Mouse (Mus musculus): ENCODE results near the gene Olfr1389. TPM values are rescaled to one million over a fixed set of nuclear protein-coding genes. Genes with fewer than 3 reads are reported as not detected.
"Not testable (repeated sequence)": the region's sequence is repeated elsewhere in the genome, so short reads cannot be mapped to it uniquely, and the experiment has no call there.

Olfr1389 gene
- not detected in 2 replicates for total RNA-seq (2015; ENCODE audit: low replicate concordance)
- not detected in 2 replicates for total RNA-seq (2017; ENCODE audit: low replicate concordance)

GRCm38 (mm10) chr11:49422767-49423166 lies at the start of gene Olfr1389:
Gene Olfr1389 (plus strand): TSS chr11:49423067.
- ATAC-seq (replicated peaks; ENCODE audit: low FRiP score, poor library complexity, severe bottlenecking), result no peak

GRCm38 (mm10) chr11:49383133-49383532 lies 39.7 kb upstream of the Olfr1389 start:
- no peak for ATAC-seq (replicated peaks; ENCODE audit: low FRiP score, poor library complexity, severe bottlenecking)

- not testable (repeated sequence) for ATAC-seq (replicated peaks; ENCODE audit: low FRiP score, poor library complexity, severe bottlenecking)
These were observed 36.7 kb upstream of the Olfr1389 start for GRCm38 (mm10) chr11:49386118-49386517.

GRCm38 (mm10) chr11:49392707-49393106 lies 30.2 kb upstream of the Olfr1389 start:
- not testable (repeated sequence) for ATAC-seq (replicated peaks; ENCODE audit: low FRiP score, poor library complexity, severe bottlenecking)

GRCm38 (mm10) chr11:49406784-49407183 lies 16.1 kb upstream of the Olfr1389 start:
- ATAC-seq (replicated peaks; ENCODE audit: low FRiP score, poor library complexity, severe bottlenecking), result no peak

- no peak for ATAC-seq (replicated peaks; ENCODE audit: low FRiP score, poor library complexity, severe bottlenecking)
These were observed 12.3 kb upstream of the Olfr1389 start for GRCm38 (mm10) chr11:49410540-49410939.

GRCm38 (mm10) chr11:49425257-49425927 lies 2.5 kb downstream of the Olfr1389 start:
- no peak for ATAC-seq (replicated peaks; ENCODE audit: low FRiP score, poor library complexity, severe bottlenecking)

GRCm38 (mm10) chr11:49429641-49430040 lies 6.8 kb downstream of the Olfr1389 start:
- ATAC-seq (replicated peaks; ENCODE audit: low FRiP score, poor library complexity, severe bottlenecking), result no peak

- ATAC-seq (replicated peaks; ENCODE audit: low FRiP score, poor library complexity, severe bottlenecking), result no peak
These were observed 13.5 kb downstream of the Olfr1389 start, which contains the start of gene Olfr1388 for GRCm38 (mm10) chr11:49436411-49436810. Gene Olfr1388 (plus strand): TSS chr11:49436624.

- ATAC-seq (replicated peaks; ENCODE audit: low FRiP score, poor library complexity, severe bottlenecking), result no peak
These were observed 32.2 kb downstream of the Olfr1389 start, which contains the start of gene Olfr1387 for GRCm38 (mm10) chr11:49455043-49455442. Gene Olfr1387 (plus strand): TSS chr11:49455343.

- not testable (repeated sequence) for ATAC-seq (replicated peaks; ENCODE audit: low FRiP score, poor library complexity, severe bottlenecking)
These were observed 41.9 kb downstream of the Olfr1389 start, which contains the start of gene Olfr1386 for GRCm38 (mm10) chr11:49464746-49465145. Gene Olfr1386 (plus strand): TSS chr11:49465046.

Other genes with a start within 250 kb of the Olfr1389 start
- gene Btnl9, start 235.9 kb upstream of the Olfr1389 start, total RNA-seq (2015; ENCODE audit: low replicate concordance), result 0.84 and 2.3 TPM in 2 replicates
- 3.1 and 5.7 TPM in 2 replicates for gene Btnl9, start 235.9 kb upstream of the Olfr1389 start, total RNA-seq (2017; ENCODE audit: low replicate concordance)
- gene Zfp62, start 219.8 kb upstream of the Olfr1389 start, total RNA-seq (2015; ENCODE audit: low replicate concordance), result 18.6 and 25.4 TPM in 2 replicates
- 14.8 and 28.9 TPM in 2 replicates for gene Zfp62, start 219.8 kb upstream of the Olfr1389 start, total RNA-seq (2017; ENCODE audit: low replicate concordance)
- gene Mgat1, start 178.9 kb upstream of the Olfr1389 start, total RNA-seq (2015; ENCODE audit: low replicate concordance), result 9.0 and 10.2 TPM in 2 replicates
- 11.4 and 17.0 TPM in 2 replicates for gene Mgat1, start 178.9 kb upstream of the Olfr1389 start, total RNA-seq (2017; ENCODE audit: low replicate concordance)
- gene Olfr1393, start 144.8 kb upstream of the Olfr1389 start, total RNA-seq (2015; ENCODE audit: low replicate concordance), result not detected in 2 replicates
- not detected in 2 replicates for gene Olfr1393, start 144.8 kb upstream of the Olfr1389 start, total RNA-seq (2017; ENCODE audit: low replicate concordance)
- not detected in 2 replicates for gene Olfr1392, start 137.8 kb upstream of the Olfr1389 start, total RNA-seq (2015; ENCODE audit: low replicate concordance)
- gene Olfr1392, start 137.8 kb upstream of the Olfr1389 start, total RNA-seq (2017; ENCODE audit: low replicate concordance), result not detected in 2 replicates
- not detected in 2 replicates for gene Olfr10, start 118.3 kb upstream of the Olfr1389 start, total RNA-seq (2015; ENCODE audit: low replicate concordance)
- gene Olfr10, start 118.3 kb upstream of the Olfr1389 start, total RNA-seq (2017; ENCODE audit: low replicate concordance), result not detected in 2 replicates
- gene Olfr1391, start 100.3 kb upstream of the Olfr1389 start, total RNA-seq (2015; ENCODE audit: low replicate concordance), result not detected in 2 replicates
- gene Olfr1391, start 100.3 kb upstream of the Olfr1389 start, total RNA-seq (2017; ENCODE audit: low replicate concordance), result 0.34 TPM in 1 of 2 replicates, not detected in the other
- not detected in 2 replicates for gene Olfr1390, start 87.9 kb upstream of the Olfr1389 start, total RNA-seq (2015; ENCODE audit: low replicate concordance)
- 0.09 TPM in 1 of 2 replicates, not detected in the other for gene Olfr1390, start 87.9 kb upstream of the Olfr1389 start, total RNA-seq (2017; ENCODE audit: low replicate concordance)
- gene Olfr1388, start 13.6 kb downstream of the Olfr1389 start, total RNA-seq (2015; ENCODE audit: low replicate concordance), result 0.21 and 2.1 TPM in 2 replicates
- gene Olfr1388, start 13.6 kb downstream of the Olfr1389 start, total RNA-seq (2017; ENCODE audit: low replicate concordance), result 5.9 and 6.3 TPM in 2 replicates
- gene Olfr1387, start 32.3 kb downstream of the Olfr1389 start, total RNA-seq (2015; ENCODE audit: low replicate concordance), result not detected in 2 replicates
- gene Olfr1387, start 32.3 kb downstream of the Olfr1389 start, total RNA-seq (2017; ENCODE audit: low replicate concordance), result not detected in 2 replicates
- not detected in 2 replicates for gene Olfr1386, start 42.0 kb downstream of the Olfr1389 start, total RNA-seq (2015; ENCODE audit: low replicate concordance)
- gene Olfr1386, start 42.0 kb downstream of the Olfr1389 start, total RNA-seq (2017; ENCODE audit: low replicate concordance), result not detected in 2 replicates
- gene Olfr1385, start 66.0 kb downstream of the Olfr1389 start, total RNA-seq (2015; ENCODE audit: low replicate concordance), result not detected in 2 replicates
- not detected in 2 replicates for gene Olfr1385, start 66.0 kb downstream of the Olfr1389 start, total RNA-seq (2017; ENCODE audit: low replicate concordance)
- gene Olfr1384, start 83.7 kb downstream of the Olfr1389 start, total RNA-seq (2015; ENCODE audit: low replicate concordance), result not detected in 2 replicates
- gene Olfr1384, start 83.7 kb downstream of the Olfr1389 start, total RNA-seq (2017; ENCODE audit: low replicate concordance), result not detected in 2 replicates
- gene Olfr1383, start 96.6 kb downstream of the Olfr1389 start, total RNA-seq (2015; ENCODE audit: low replicate concordance), result not detected in 2 replicates
- not detected in 2 replicates for gene Olfr1383, start 96.6 kb downstream of the Olfr1389 start, total RNA-seq (2017; ENCODE audit: low replicate concordance)
- not detected in 2 replicates for gene Olfr1382, start 105.2 kb downstream of the Olfr1389 start, total RNA-seq (2015; ENCODE audit: low replicate concordance)
- not detected in 2 replicates for gene Olfr1382, start 105.2 kb downstream of the Olfr1389 start, total RNA-seq (2017; ENCODE audit: low replicate concordance)
- gene Olfr1381, start 120.4 kb downstream of the Olfr1389 start, total RNA-seq (2015; ENCODE audit: low replicate concordance), result not detected in 2 replicates
- gene Olfr1381, start 120.4 kb downstream of the Olfr1389 start, total RNA-seq (2017; ENCODE audit: low replicate concordance), result not detected in 2 replicates
- not detected in 2 replicates for gene Olfr1380, start 133.8 kb downstream of the Olfr1389 start, total RNA-seq (2015; ENCODE audit: low replicate concordance)
- gene Olfr1380, start 133.8 kb downstream of the Olfr1389 start, total RNA-seq (2017; ENCODE audit: low replicate concordance), result not detected in 2 replicates
- not detected in 2 replicates for gene Flt4, start 186.2 kb downstream of the Olfr1389 start, total RNA-seq (2015; ENCODE audit: low replicate concordance)
- not detected in 2 replicates for gene Flt4, start 186.2 kb downstream of the Olfr1389 start, total RNA-seq (2017; ENCODE audit: low replicate concordance)
- gene Scgb3a1, start 240.5 kb downstream of the Olfr1389 start, total RNA-seq (2015; ENCODE audit: low replicate concordance), result not detected in 2 replicates
- gene Scgb3a1, start 240.5 kb downstream of the Olfr1389 start, total RNA-seq (2017; ENCODE audit: low replicate concordance), result not detected in 2 replicates

Data from erythroblast, adult 5-6 weeks (primary cell).